Mouse (Mus musculus) intestine, postnatal 0 days (tissue): Measurements from ENCODE around the gene Mindy1. TPM values are rescaled to one million over a fixed set of nuclear protein-coding genes. Genes with fewer than 3 reads are reported as not detected.

ENCODE experiments used
- ATAC-seq: fragments of 200-750 bp; cut with Nextera tagmentation; 2 replicates; pipeline ENCODE4 v1.8.0; 2017; ENCODE audit warnings: mild to moderate bottlenecking, moderate TSS enrichment, moderate library complexity
- H3K27ac ChIP-seq: fragments of 300-500 bp; sonication (generic); 2 replicates; pipeline ENCODE4 v1.5.1; 2014; ENCODE audit warnings: mild to moderate bottlenecking, low read depth, low read length, moderate library complexity
- H3K27me3 ChIP-seq: fragments of 300-500 bp; sonication (generic); replicated peaks from 2 replicates; pipeline ENCODE4 v1.6.1; 2014; ENCODE audit warnings: low read length, mixed read lengths; ENCODE audit not compliant: control insufficient read depth, insufficient read depth
- H3K36me3 ChIP-seq: fragments of 300-500 bp; sonication (generic); 2 replicates; pipeline ENCODE4 v1.6.1; 2014; ENCODE audit warnings: mild to moderate bottlenecking, moderate library complexity; ENCODE audit not compliant: control insufficient read depth, insufficient read depth
- H3K4me1 ChIP-seq: fragments of 300-500 bp; sonication (generic); replicated peaks from 2 replicates; pipeline ENCODE4 v1.6.1; 2014; ENCODE audit warnings: antibody characterized with exemption, low read length, mixed read lengths; ENCODE audit not compliant: control insufficient read depth, insufficient read depth
- H3K4me2 ChIP-seq: fragments of 300-500 bp; sonication (generic); replicated peaks from 2 replicates; pipeline ENCODE4 v1.6.1; 2014; ENCODE audit warnings: low read depth, mild to moderate bottlenecking, moderate library complexity
- H3K4me3 ChIP-seq: fragments of 300-500 bp; sonication (generic); 2 replicates; pipeline ENCODE4 v1.5.1; 2014; ENCODE audit warnings: low read depth, low read length
- H3K9ac ChIP-seq: fragments of 300-500 bp; sonication (generic); 2 replicates; pipeline ENCODE4 v1.6.1; 2014; ENCODE audit warnings: mild to moderate bottlenecking, low read depth, low read length
- H3K9me3 ChIP-seq: fragments of 300-500 bp; sonication (generic); 2 replicates; pipeline ENCODE4 v1.6.1; 2016; ENCODE audit warnings: mixed run types; ENCODE audit not compliant: control insufficient read depth
- CTCF ChIP-seq: sonication (generic); IDR thresholded peaks from 2 replicates; pipeline ENCODE4 v1.5.1; 2016; ENCODE audit warnings: low read depth, mild to moderate bottlenecking, control low read depth, antibody characterized with exemption, moderate library complexity
- WGBS: fragments of 180-500 bp; shearing (Covaris S2); extraction: QIAGEN DNeasy Blood & Tissue Kit; methylation state at CpG from one replicate; pipeline ENCODE4 v1.1.7; 2014; 5-methylcytosine and 5-hydroxymethylcytosine counted together
- polyA plus RNA-seq: library from polyadenylated mRNA; unstranded; fragments of >200 nt; fragmentation: Nextera tagmentation; extraction: Ambion mirVana; gene quantifications from 2 replicates; pipeline ENCODE4 v1.2.1, GENCODE M21; 2015

Mindy1 gene
- polyA plus RNA-seq, 1 experiment from 2014 or later = 36.4 TPM

- no peaks in the 10 kb centered on the region for H3K4me1 ChIP-seq
- H3K27ac ChIP-seq = no peak within 1 kb of the TSS
- no peaks in the 10 kb centered on the region for H3K9me3 ChIP-seq
- no peaks in the 10 kb centered on the region for H3K27me3 ChIP-seq
- no peak for ATAC-seq
- no peaks in the 10 kb centered on the region for H3K36me3 ChIP-seq
- 51% methylated on average over 7 of the region's 7 CpGs for WGBS
- TF ChIP-seq CTCF = no peak
- no peak within 1 kb of the TSS for H3K4me3 ChIP-seq
- no peak within 1 kb of the TSS for H3K9ac ChIP-seq
- H3K4me2 ChIP-seq = no peak within 1 kb of the TSS
These were observed 26.0 kb downstream of the Mindy1 start, which contains the start of gene Anxa9 for GRCm38 (mm10) chr3:95307100-95307499. Gene Anxa9 (minus strand): TSS chr3:95307176.

- Histone ChIP-seq H3K27ac (no peak overlapping the region), H3K9me3 (no peaks in the 10 kb centered on the region), H3K9ac (no peak overlapping the region), H3K4me1 (no peaks in the 10 kb centered on the region), H3K4me3 (no peak overlapping the region), H3K27me3 (no peaks in the 10 kb centered on the region), H3K36me3 (no peaks in the 10 kb centered on the region), H3K4me2 (no peak overlapping the region)
- 45% methylated on average over 3 of the region's 3 CpGs for WGBS
- no peak for ATAC-seq
- no peak for TF ChIP-seq CTCF
These were observed 29.4 kb downstream of the Mindy1 start for GRCm38 (mm10) chr3:95310496-95310895.

DNA sequence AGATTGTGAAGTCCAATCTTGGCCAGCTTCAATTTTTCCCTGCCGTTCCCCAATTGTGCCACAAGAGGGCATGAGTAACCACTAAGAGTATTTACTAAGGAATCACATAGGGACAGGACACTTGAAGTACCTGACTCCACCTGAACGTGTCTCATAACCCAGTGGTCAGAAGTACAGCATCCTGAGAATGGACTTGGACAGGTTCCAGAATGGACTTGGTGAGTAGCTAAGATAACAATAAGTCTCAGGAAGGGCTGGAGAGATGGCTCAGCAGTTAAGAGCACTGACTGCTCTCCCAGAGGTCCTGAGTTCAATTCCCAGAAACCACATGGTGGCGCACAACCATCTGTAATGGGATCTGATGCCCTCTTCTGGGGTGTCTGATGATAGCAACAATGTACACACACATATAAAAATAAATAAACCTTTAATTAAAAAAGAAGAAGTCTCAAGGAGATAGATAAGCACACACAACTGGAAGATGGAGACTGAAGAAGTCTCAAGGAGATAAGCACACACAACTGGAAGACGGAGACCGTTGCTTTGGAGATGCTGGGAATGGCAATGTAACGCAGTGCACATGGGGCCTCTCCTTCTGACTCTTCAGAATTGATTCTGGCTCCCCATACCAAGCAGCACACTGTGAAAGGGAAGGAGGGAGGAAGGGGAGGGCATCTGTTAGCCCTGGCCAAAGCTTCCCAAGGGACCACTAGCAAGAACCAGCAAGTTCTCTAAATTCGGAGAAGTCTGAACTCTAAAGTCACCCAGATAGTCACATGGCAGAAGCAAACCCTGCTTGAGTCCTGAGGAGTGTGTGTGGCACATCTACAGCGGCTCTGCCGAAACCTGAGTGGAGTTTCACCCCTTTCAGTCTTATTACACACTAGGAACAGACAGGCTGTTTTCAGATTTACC, 30.1 kb downstream of the Mindy1 start:
- ATAC-seq = peak; percentile 32; the same call in 1 of the 2 replicates
- H3K4me1 ChIP-seq = no peaks in the 10 kb centered on the region; the same call in 1 of the 2 replicates
- H3K9me3 ChIP-seq = no peaks in the 10 kb centered on the region
- no peaks in the 10 kb centered on the region for H3K27me3 ChIP-seq
- no peaks in the 10 kb centered on the region for H3K36me3 ChIP-seq
- H3K9ac ChIP-seq = no peak overlapping the region
- WGBS = 68% methylated on average over 9 of the region's 9 CpGs
- H3K4me2 ChIP-seq = no peak overlapping the region
- H3K4me3 ChIP-seq = no peak overlapping the region
- TF ChIP-seq CTCF = peak; percentile 85
- H3K27ac ChIP-seq = no peak overlapping the region

GRCm38 (mm10) chr3:95312623-95313022, 31.5 kb downstream of the Mindy1 start:
- Histone ChIP-seq H3K36me3 (no peaks in the 10 kb centered on the region), H3K27me3 (no peaks in the 10 kb centered on the region), H3K4me1 (peaks cover 5% of the 10 kb centered on the region; the same call in 1 of the 2 replicates), H3K9me3 (no peaks in the 10 kb centered on the region), H3K4me3 (no peak overlapping the region), H3K27ac (no peak overlapping the region), H3K9ac (no peak overlapping the region), H3K4me2 (no peak overlapping the region)
- no peak for TF ChIP-seq CTCF
- 76% methylated on average over 6 of the region's 6 CpGs for WGBS
- ATAC-seq = no peak

- Histone ChIP-seq H3K4me2 (no peak overlapping the region), H3K4me1 (peaks cover 9% of the 10 kb centered on the region; the same call in 1 of the 2 replicates)
- 71% methylated on average over 7 of the region's 7 CpGs for WGBS
These were observed 32.3 kb downstream of the Mindy1 start for GRCm38 (mm10) chr3:95313476-95313875.

GRCm38 (mm10) chr3:95314075-95314474, 32.9 kb downstream of the Mindy1 start:
- WGBS = 80% methylated on average over 6 of the region's 6 CpGs
- no peaks in the 10 kb centered on the region for H3K27me3 ChIP-seq
- no peak overlapping the region for H3K4me3 ChIP-seq
- no peak for ATAC-seq
- H3K36me3 ChIP-seq = no peaks in the 10 kb centered on the region
- H3K9me3 ChIP-seq = no peaks in the 10 kb centered on the region
- TF ChIP-seq CTCF = no peak
- H3K4me1 ChIP-seq = peaks cover 13% of the 10 kb centered on the region; the same call in 1 of the 2 replicates
- no peak overlapping the region for H3K27ac ChIP-seq
- peak overlapping the region; percentile 82 for H3K4me2 ChIP-seq
- H3K9ac ChIP-seq = no peak overlapping the region

More at GRCm38 (mm10) chr3:95313476-95313875, 32.3 kb downstream of the Mindy1 start:
- Histone ChIP-seq H3K9me3 (no peaks in the 10 kb centered on the region), H3K27ac (no peak overlapping the region), H3K36me3 (no peaks in the 10 kb centered on the region), H3K9ac (no peak overlapping the region), H3K27me3 (no peaks in the 10 kb centered on the region), H3K4me3 (no peak overlapping the region)
- no peak for TF ChIP-seq CTCF
- no peak for ATAC-seq
